Mouse (Mus musculus): ENCODE results near the gene Tm6sf1.
"Not testable (repeated sequence)": the region's sequence is repeated elsewhere in the genome, so short reads cannot be mapped to it uniquely, and the experiment has no call there.

Tm6sf1 gene

GRCm38 (mm10) chr7:81858968-81859721 lies at the start of gene Tm6sf1:
Gene Tm6sf1, plus strand, starts transcription at chr7:81859001.
- peak; percentile 66 for DNase-seq (ENCODE audit: extremely low spot score)

DNA sequence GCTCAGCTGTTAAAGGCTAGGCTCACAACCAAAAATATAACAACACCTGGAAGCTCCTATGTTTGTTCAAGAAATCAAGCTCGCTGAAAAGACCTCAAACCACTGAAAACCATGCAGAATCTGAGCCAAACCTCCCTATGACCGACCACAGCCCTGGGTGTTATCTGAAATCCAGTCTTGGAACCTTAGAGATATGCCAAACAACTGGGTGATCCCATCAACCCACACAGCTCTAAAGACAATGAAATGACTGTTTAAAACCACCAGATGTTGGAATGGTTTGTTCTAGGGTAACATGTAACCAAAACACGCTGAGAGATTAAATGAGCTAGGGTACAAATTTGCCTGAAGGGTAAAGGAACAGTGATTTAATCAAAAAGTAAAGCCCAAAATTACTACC lies 33.9 kb upstream of the Tm6sf1 start:
- no peak for DNase-seq (ENCODE audit: extremely low spot score)

DNA sequence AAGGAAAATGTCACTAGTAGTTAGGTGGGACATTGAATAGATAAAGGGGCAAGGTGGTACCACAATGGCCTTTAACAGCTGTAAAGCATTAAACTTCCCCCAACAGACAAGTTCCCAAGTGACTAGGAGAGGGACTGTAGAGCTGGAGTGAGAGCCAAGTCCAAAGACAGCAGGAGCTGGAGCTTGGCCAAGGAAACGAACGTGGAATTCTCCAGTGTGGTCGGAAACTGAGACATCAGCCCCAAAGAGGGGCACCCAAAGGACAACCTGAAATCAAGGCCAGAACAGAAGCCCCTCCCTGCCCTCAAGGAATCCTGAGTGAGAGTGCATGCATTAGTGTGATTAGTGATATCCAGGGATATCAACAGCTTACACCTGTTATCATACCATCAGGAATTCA lies 33.4 kb upstream of the Tm6sf1 start:
- no peak for DNase-seq (ENCODE audit: extremely low spot score)

DNA sequence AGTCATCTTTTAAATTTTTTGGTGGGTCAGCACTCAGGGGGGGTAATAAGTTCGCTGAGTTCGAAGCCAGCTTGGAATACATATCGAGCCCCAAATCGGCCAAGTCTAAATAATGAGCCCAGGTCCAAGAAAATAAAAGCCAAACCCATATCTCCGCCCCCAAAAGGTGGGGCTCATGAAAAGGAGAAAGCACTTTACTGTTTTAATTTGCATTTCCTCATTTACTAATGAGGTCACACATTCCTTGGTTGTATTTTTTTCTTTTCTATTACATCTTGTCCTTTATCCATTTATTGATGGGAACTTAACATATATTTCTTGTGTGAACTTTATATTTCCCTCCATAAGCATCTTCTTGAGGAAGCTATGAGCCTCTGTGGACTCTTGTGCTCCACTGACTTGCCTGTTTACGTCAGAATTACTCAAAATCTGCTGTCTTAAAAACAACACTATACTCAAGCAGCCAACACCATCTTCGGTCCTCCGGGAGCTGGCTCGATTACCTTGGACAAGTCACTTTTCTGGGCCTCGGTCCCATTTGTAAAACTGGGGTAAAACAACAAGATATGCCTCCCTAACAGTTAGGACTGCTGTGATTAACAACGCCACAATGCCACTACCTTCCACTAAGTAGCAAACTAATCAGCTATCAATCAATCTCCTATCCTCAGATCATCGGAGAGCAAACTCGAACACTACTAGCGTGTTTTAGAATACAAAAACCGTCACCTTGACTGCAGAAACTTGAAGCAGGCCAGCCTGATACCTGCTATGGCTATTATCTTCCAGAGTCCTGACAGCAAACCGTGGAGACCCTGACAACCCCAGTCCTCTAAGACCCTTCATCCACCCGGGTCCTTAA lies 30.8 kb upstream of the Tm6sf1 start:
- DNase-seq (ENCODE audit: extremely low spot score) = no peak

- peak; percentile 73 for DNase-seq (ENCODE audit: extremely low spot score)
These were observed 30.0 kb upstream of the Tm6sf1 start for GRCm38 (mm10) chr7:81828681-81829378.

DNA sequence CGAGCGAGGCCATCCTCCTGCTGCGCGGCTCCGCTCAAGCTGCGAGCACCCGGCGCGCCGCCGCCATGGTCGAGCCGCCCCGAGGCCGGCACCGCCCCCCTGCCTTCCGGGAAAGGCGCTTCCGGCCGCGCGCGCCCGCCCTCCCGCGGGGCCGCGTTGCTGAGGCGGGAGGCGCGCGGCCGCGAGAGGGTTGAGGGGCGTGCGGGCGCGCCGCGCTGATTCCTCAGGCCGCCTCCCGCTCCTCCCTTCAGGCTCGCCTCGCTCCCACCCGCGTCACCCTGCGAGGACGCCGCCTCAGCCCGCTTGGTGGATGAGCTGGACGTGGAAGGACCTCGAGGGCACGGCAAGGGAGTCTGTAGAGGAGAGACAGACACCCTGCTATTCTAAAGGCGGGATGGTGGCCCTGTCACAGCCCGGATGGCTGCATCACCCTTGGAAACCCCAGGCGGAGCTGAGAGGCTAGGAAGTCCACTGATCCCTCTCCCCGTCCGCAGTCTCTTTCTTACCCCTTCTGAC lies 29.4 kb upstream of the Tm6sf1 start, which contains the start of gene Btbd1:
TSS of gene Btbd1 (minus strand) at position 53 of the 516 bp plus-strand sequence.
- DNase-seq (ENCODE audit: extremely low spot score) = peak; percentile 83

GRCm38 (mm10) chr7:81834847-81835246 lies 24.0 kb upstream of the Tm6sf1 start:
- DNase-seq (ENCODE audit: extremely low spot score) = no peak

- no peak for DNase-seq (ENCODE audit: extremely low spot score)
These were observed 23.4 kb upstream of the Tm6sf1 start for GRCm38 (mm10) chr7:81835430-81835829.

GRCm38 (mm10) chr7:81837771-81838170 lies 21.0 kb upstream of the Tm6sf1 start:
- not testable (repeated sequence) for DNase-seq (ENCODE audit: extremely low spot score)

DNA sequence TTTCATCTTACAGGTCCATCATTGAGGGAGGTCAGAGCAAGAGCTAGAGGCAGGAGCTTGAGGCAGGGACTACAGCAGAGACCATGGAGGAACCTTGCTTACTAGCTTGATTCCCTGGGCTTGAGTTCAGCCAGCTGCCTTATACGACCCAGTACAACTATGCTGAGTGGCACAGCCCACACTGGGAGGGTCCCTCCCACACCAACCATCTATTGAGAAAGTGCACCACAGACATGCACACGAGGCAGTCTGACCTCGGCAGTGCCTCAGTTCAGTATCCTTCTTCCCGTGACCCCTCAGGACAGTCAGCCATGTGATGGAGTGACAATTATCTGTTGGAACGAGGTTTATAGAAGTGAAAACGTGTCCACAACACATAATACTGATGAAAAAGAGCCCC lies 19.1 kb upstream of the Tm6sf1 start:
- DNase-seq (ENCODE audit: extremely low spot score) = no peak

DNA sequence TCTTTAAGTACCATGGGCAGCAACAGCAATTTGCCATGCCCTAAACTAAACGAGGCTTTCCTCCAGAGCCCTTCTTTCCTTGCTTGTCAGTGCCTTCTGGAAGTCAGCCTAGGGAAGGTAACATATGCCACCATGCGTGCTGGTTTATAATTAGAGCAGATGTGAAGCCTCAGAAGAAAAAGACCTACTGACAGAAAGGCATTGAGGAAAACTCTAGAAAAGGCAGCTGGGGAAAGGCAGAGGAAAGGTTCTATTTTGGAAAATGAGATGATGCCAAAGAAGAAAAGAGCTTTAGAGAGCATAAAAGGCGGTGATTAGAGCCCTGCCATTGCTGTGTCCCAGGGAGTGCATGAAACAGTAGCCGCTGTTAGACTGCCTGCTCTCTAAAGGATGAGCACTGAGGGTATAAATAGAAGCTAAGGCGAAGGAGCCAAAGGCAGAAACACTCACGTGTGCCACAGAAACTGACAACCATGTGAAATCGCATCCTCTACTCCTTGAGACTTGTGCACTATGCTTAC lies 18.1 kb upstream of the Tm6sf1 start:
- DNase-seq (ENCODE audit: extremely low spot score) = no peak

- DNase-seq (ENCODE audit: extremely low spot score) = no peak
These were observed 17.4 kb upstream of the Tm6sf1 start for GRCm38 (mm10) chr7:81841439-81841838.

DNA sequence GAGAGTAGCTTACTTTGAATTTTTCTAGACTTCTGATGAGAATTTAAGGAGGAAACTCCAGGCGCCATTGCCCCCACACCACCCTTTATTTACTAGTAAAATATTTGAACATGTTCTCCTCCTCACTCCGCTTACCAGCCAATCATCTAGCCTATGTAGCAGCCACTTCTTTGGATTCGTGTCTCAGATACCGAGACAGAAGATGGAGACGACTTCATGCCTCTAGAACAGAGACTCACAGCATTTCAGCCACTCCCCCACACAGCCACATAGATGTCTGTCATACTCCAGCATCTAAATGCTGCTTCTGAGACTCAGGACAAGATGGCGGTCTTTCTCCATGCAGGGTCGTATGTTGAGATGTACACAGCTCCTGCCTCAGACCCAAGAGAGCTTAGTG lies 16.7 kb upstream of the Tm6sf1 start:
- no peak for DNase-seq (ENCODE audit: extremely low spot score)

- no peak for DNase-seq (ENCODE audit: extremely low spot score)
These were observed 15.8 kb upstream of the Tm6sf1 start for GRCm38 (mm10) chr7:81842998-81843397.

DNA sequence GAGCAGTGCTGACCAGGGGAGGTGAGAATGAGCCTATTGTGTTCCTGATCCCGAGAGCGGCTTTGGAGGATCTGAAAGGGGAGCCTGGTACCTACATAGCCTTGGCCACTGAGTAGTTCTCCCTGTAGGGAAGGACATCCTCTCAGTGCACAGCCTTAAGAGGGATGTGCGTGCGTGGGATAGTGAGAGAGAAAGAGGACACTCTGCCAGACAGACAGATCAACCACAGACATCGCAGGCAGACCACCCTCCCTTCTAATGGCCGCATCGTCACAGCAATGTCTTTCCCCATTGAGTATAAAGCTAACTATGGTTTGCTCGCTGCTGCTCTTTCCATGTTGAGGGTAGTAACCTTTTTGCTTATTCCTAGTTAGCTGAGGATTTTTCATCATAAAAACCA lies 14.9 kb upstream of the Tm6sf1 start:
- no peak for DNase-seq (ENCODE audit: extremely low spot score)

DNA sequence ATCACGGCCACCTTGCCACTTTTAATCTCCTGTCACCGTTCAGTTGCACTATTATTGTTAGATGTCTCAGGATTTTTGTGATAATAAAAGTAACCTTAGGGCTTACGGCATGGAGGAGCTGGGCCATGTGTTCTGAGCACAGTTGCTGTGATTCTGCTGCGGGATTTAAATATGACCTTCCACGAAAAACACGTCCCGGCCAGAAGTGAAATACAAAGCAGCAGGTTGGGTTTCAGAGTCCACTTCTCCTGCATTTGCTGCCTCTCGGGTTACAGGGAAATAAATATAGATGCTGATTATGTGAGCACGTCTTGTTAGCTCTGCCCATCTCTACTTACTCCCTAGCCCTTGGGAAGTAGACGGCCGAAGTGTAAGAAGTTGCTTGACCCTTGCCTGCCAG lies 14.0 kb upstream of the Tm6sf1 start:
- no peak for DNase-seq (ENCODE audit: extremely low spot score)

DNA sequence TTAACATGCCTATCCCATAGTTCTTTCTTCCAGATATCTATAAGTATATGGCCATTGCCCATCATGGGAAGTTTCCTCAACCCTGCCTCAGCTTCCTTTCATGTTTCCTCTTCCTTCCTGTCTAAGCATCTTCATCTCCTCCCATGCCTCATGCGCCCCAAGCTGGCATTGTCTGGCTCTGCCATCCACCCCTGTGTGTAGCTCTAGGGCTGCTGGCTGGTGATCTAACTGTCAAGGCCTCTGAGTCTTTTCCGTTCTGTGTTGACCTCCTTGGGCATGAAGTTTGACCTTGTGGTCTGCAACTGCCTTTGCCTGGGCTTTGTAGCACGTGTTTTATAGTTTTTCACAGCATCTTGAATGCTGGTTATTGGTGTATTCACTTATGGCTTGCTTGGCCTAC lies 13.5 kb upstream of the Tm6sf1 start:
- DNase-seq (ENCODE audit: extremely low spot score) = no peak

- DNase-seq (ENCODE audit: extremely low spot score) = no peak
These were observed 12.8 kb upstream of the Tm6sf1 start for GRCm38 (mm10) chr7:81846008-81846407.

DNA sequence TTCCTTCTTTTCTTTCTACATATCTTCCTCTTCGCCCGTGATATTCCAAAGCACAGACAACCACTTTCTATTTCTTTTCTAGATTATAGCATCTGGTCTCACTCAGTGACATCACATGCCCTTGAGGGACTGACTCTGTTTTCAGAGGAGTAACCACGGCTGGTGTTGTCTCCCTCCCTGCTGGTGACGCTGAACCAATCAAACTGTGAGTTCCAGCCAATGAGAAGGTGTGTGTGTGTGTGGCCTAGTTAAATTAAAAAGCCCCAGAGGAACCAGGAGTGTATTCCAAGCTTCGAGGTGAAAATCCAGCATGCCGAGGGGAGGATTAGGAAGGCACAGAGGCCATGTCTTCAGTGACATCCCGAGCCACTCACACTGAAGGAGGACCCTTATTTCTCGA lies 11.8 kb upstream of the Tm6sf1 start:
- DNase-seq (ENCODE audit: extremely low spot score) = no peak

DNA sequence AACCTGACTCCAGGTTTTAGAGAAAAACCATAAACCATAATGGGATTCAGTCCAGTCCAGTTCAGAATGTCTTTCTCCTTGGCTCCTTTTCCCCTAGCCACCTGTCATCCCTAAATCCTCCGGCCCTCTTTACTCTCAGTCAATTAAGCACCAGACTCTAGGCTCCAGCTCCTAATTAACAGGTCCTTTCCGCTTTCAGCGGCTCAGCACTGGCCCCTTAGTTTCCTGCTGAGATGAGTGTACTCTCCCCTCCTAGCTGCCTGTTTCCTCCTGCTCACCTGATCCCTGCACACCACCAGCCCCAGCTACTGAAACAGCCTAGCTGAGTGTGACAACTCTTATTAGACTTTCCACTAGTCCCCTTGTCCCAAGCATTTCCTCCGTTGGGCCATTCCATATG lies 11.0 kb upstream of the Tm6sf1 start:
- DNase-seq (ENCODE audit: extremely low spot score) = no peak

DNA sequence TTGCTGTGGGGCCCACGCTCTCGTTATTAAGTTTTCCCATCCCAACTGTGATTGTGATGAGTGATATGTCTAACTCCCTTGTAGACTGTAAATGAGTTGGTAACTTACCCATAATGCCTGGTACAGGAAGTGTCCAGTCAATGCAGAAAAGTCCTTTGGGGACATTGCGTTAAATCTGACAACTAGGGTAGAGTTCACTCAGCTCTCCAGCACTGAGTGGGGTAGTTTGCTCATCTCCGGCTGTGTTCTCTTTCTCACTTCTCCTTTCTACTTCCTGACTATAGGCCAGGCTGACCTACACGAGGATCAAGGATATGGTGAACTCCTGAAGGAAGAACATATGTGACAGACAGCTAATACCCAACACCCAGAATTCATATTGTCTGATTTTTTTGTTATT lies 9.6 kb upstream of the Tm6sf1 start:
- DNase-seq (ENCODE audit: extremely low spot score) = no peak

GRCm38 (mm10) chr7:81849633-81850032 lies 9.2 kb upstream of the Tm6sf1 start:
- no peak for DNase-seq (ENCODE audit: extremely low spot score)

Measured in embryo, embryonic 9.5 days (tissue).